Mouse (Mus musculus): ENCODE results near the gene Irf8.

- TF ChIP-seq CTCF (IDR thresholded peaks at IDR 0.05; ENCODE audit: low read depth) = no peak
- no peak for TF ChIP-seq EP300 (IDR thresholded peaks at IDR 0.05; ENCODE audit: low read depth)
Measured at GRCm38 (mm10) chr8:120731582-120731981, 4.6 kb upstream of the Irf8 start.
